Mouse (Mus musculus) c-Kit-positive CD71-negative TER-119-negative erythroid progenitor cells, embryonic 14.5 days (primary cell): ENCODE data around the gene Alms1.
"Not testable (repeated sequence)": the region's sequence is repeated elsewhere in the genome, so short reads cannot be mapped to it uniquely, and the experiment has no call there.

ENCODE experiments used
- DNase-seq: peaks from one replicate; pipeline ENCODE4 v3.0.0-alpha.2; 2013; ENCODE audit warnings: low read depth

The Alms1 gene

GRCm38 (mm10) chr6:85587396-85588143, at the start of gene Alms1:
Gene Alms1, plus strand, starts transcription at chr6:85587531.
- DNase-seq = peak; percentile 92

GRCm38 (mm10) chr6:85543351-85544175, 43.8 kb upstream of the Alms1 start:
- DNase-seq = no peak

- no peak for DNase-seq
These were observed 43.0 kb upstream of the Alms1 start for GRCm38 (mm10) chr6:85544251-85544881.

GRCm38 (mm10) chr6:85547642-85548041, 39.7 kb upstream of the Alms1 start:
- no peak for DNase-seq

GRCm38 (mm10) chr6:85562374-85562773, 25.0 kb upstream of the Alms1 start:
- no peak for DNase-seq

GRCm38 (mm10) chr6:85572816-85573215, 14.5 kb upstream of the Alms1 start:
- no peak for DNase-seq

GRCm38 (mm10) chr6:85581688-85582087, 5.6 kb upstream of the Alms1 start:
- no peak for DNase-seq

GRCm38 (mm10) chr6:85584612-85585011, 2.7 kb upstream of the Alms1 start:
- no peak for DNase-seq

- peak; percentile 2 for DNase-seq
These were observed 445 bp upstream of the Alms1 start for GRCm38 (mm10) chr6:85586805-85587367.

- peak; percentile 5 for DNase-seq
These were observed 833 bp downstream of the Alms1 start for GRCm38 (mm10) chr6:85588164-85588563.

GRCm38 (mm10) chr6:85588568-85588967, 1.2 kb downstream of the Alms1 start:
- no peak for DNase-seq

GRCm38 (mm10) chr6:85590116-85590515, 2.8 kb downstream of the Alms1 start:
- no peak for DNase-seq

- no peak for DNase-seq
These were observed 12.0 kb downstream of the Alms1 start for GRCm38 (mm10) chr6:85599310-85599709.

GRCm38 (mm10) chr6:85610511-85610910, 23.2 kb downstream of the Alms1 start:
- DNase-seq = no peak

- DNase-seq = no peak
These were observed 33.5 kb downstream of the Alms1 start for GRCm38 (mm10) chr6:85620826-85621225.

GRCm38 (mm10) chr6:85621600-85621999, 34.3 kb downstream of the Alms1 start:
- no peak for DNase-seq

GRCm38 (mm10) chr6:85624511-85624910, 37.2 kb downstream of the Alms1 start:
- no peak for DNase-seq

- DNase-seq = no peak
These were observed 45.8 kb downstream of the Alms1 start for GRCm38 (mm10) chr6:85633165-85633564.

GRCm38 (mm10) chr6:85653244-85653643, 65.9 kb downstream of the Alms1 start:
- no peak for DNase-seq

- DNase-seq = not testable (repeated sequence)
These were observed 114.6 kb downstream of the Alms1 start for GRCm38 (mm10) chr6:85701943-85702342.

- not testable (repeated sequence) for DNase-seq
These were observed 121.9 kb downstream of the Alms1 start for GRCm38 (mm10) chr6:85709206-85709605.

GRCm38 (mm10) chr6:85709607-85710006, 122.3 kb downstream of the Alms1 start:
- not testable (repeated sequence) for DNase-seq
